In genomic region chr14:101294693-101295092, GRCm38 (mm10) we compare ENCODE assay signal across 8 mouse cellular contexts.
DNase-seq lines count a peak whose midpoint lies in the region; ATAC-seq lines count a peak whose summit lies in the region.

No protein-coding gene starts in this region.

- H3K4me3 ChIP-seq in hindbrain, embryonic 16.5 days (ENCODE audit: low read length), result no peak overlapping the region
- no peak overlapping the region for H3K4me3 ChIP-seq in intestine, embryonic 15.5 days (replicated peaks)

- H3K27ac ChIP-seq in hindbrain, embryonic 16.5 days (ENCODE audit: low read depth, low read length), result no peak overlapping the region
- H3K27ac ChIP-seq in intestine, embryonic 15.5 days, result no peak overlapping the region

- DNase-seq in heart, postnatal 10 days, result peak; percentile 64 to 72
- no peak for DNase-seq in heart, postnatal 25 days (ENCODE audit: low spot score)
- peak; percentile 24 for DNase-seq in MEL-GATA-1-ER (ENCODE audit: extremely low read depth, low read depth)
- peak; percentile 80 for DNase-seq in embryo, embryonic 10 days (ENCODE audit: low spot score)
- DNase-seq in lung, postnatal 10 days, result peak; percentile 37

- ATAC-seq in hindbrain, embryonic 16.5 days, result peak; percentile 27; the same call in 1 of the 2 replicates
- no peak for ATAC-seq in inflammation-experienced regulatory T-cells, adult 6 months
- ATAC-seq in intestine, embryonic 15.5 days, result no peak

- 34% methylated on average over 7 of the region's 7 CpGs for WGBS in hindbrain, embryonic 16.5 days
- WGBS in intestine, embryonic 15.5 days, result 35% methylated on average over 7 of the region's 7 CpGs

- no peaks in the 10 kb centered on the region for H3K9me3 ChIP-seq in hindbrain, embryonic 16.5 days (ENCODE audit: control insufficient read depth, low read length)
- no peaks in the 10 kb centered on the region for H3K9me3 ChIP-seq in intestine, embryonic 15.5 days

- no peaks in the 10 kb centered on the region for H3K27me3 ChIP-seq in hindbrain, embryonic 16.5 days (replicated peaks; ENCODE audit: control insufficient read depth, insufficient read depth, low read length)
- no peaks in the 10 kb centered on the region for H3K27me3 ChIP-seq in intestine, embryonic 15.5 days (replicated peaks)

- H3K4me1 ChIP-seq in hindbrain, embryonic 16.5 days (ENCODE audit: control insufficient read depth, insufficient read depth, low read depth, low read length), result no peaks in the 10 kb centered on the region
- no peaks in the 10 kb centered on the region for H3K4me1 ChIP-seq in intestine, embryonic 15.5 days (replicated peaks)

- intact Hi-C loops in heart, postnatal 10 days (cut with DNase I), result loop anchor here (10.0 kb wide), 2 partner anchors 1010 to 1110 kb away; partner anchors contain the start of gene Klf12
- intact Hi-C loops in heart, postnatal 25 days (cut with DNase I), result loop anchor here (10.0 kb wide), 2 partner anchors 840 to 1290 kb away; no protein-coding TSS in a partner anchor

- H3K9ac ChIP-seq in hindbrain, embryonic 16.5 days (ENCODE audit: low read depth, low read length), result no peak overlapping the region
- H3K9ac ChIP-seq in intestine, embryonic 15.5 days, result no peak overlapping the region

- no peak overlapping the region for H3K4me2 ChIP-seq in hindbrain, embryonic 16.5 days (ENCODE audit: low read length)
- no peak overlapping the region for H3K4me2 ChIP-seq in intestine, embryonic 15.5 days (replicated peaks)

- no peaks in the 10 kb centered on the region for H3K36me3 ChIP-seq in hindbrain, embryonic 16.5 days (ENCODE audit: control insufficient read depth, insufficient read depth, low read length)
- no peaks in the 10 kb centered on the region for H3K36me3 ChIP-seq in intestine, embryonic 15.5 days
